Mouse (Mus musculus) midbrain, embryonic 15.5 days (tissue): ENCODE results near the gene Zfp39. TPM values are rescaled to one million over a fixed set of nuclear protein-coding genes. Genes with fewer than 3 reads are reported as not detected.
A peak's percentile ranks its signal among the peaks of the same experiment; 100 is the strongest.
"Not testable (repeated sequence)": the region's sequence is repeated elsewhere in the genome, so short reads cannot be mapped to it uniquely, and the experiment has no call there.

ENCODE experiments used
- ATAC-seq: fragments of 200-750 bp; cut with Nextera tagmentation; replicated peaks from 2 replicates; pipeline ENCODE4 v1.8.0; 2017; ENCODE audit warnings: moderate TSS enrichment
- H3K27ac ChIP-seq: fragments of 300-500 bp; sonication (generic); 2 replicates; pipeline ENCODE4 v1.5.1; 2015; ENCODE audit warnings: mild to moderate bottlenecking, inconsistent platforms
- H3K27me3 ChIP-seq: fragments of 300-500 bp; sonication (generic); replicated peaks from 2 replicates; pipeline ENCODE4 v1.6.1; 2015; ENCODE audit warnings: inconsistent platforms
- H3K36me3 ChIP-seq: fragments of 300-500 bp; sonication (generic); replicated peaks from 2 replicates; pipeline ENCODE4 v1.6.1; 2015; ENCODE audit warnings: inconsistent platforms
- H3K4me1 ChIP-seq: fragments of 300-500 bp; sonication (generic); 2 replicates; pipeline ENCODE4 v1.6.1; 2015; ENCODE audit warnings: inconsistent platforms
- H3K4me2 ChIP-seq: fragments of 300-500 bp; sonication (generic); 2 replicates; pipeline ENCODE4 v1.6.1; 2015; ENCODE audit warnings: inconsistent platforms, mild to moderate bottlenecking, moderate library complexity
- H3K4me3 ChIP-seq: fragments of 300-500 bp; sonication (generic); 2 replicates; pipeline ENCODE4 v1.5.1; 2015; ENCODE audit warnings: mild to moderate bottlenecking, inconsistent platforms
- H3K9ac ChIP-seq: fragments of 300-500 bp; sonication (generic); 2 replicates; pipeline ENCODE4 v1.6.1; 2015; ENCODE audit warnings: mild to moderate bottlenecking, inconsistent platforms
- H3K9me3 ChIP-seq: fragments of 300-500 bp; sonication (generic); 2 replicates; pipeline ENCODE4 v1.6.1; 2016; ENCODE audit warnings: inconsistent platforms
- WGBS: fragments of 180-500 bp; shearing (Covaris S2); methylation state at CpG from one replicate; pipeline ENCODE4 v1.1.7; 2015; ENCODE audit warnings: mixed read lengths; 5-methylcytosine and 5-hydroxymethylcytosine counted together
- polyA plus RNA-seq: library from polyadenylated mRNA; unstranded; fragments of >200 nt; fragmentation: Nextera tagmentation; extraction: Ambion mirVana; gene quantifications from 2 replicates; pipeline ENCODE4 v1.2.1, GENCODE M21; 2015

The Zfp39 gene
- polyA plus RNA-seq, 1 experiment from 2014 or later = 7.1 TPM

- Histone ChIP-seq H3K36me3 (peaks cover 8% of the 10 kb centered on the region; the same call in 1 of the 2 replicates), H3K4me3 (peak within 1 kb of the TSS; percentile 70), H3K27ac (peak within 1 kb of the TSS; percentile 85), H3K27me3 (no peaks in the 10 kb centered on the region), H3K9me3 (no peaks in the 10 kb centered on the region), H3K9ac (peak within 1 kb of the TSS; percentile 91), H3K4me2 (peak within 1 kb of the TSS; percentile 76), H3K4me1 (peaks cover 13% of the 10 kb centered on the region)
- ATAC-seq = peak; percentile 92
- 6% methylated on average over 37 of the region's 37 CpGs for WGBS
Observed at GRCm38 (mm10) chr11:58867039-58867953, 36.7 kb downstream of the Zfp39 start, which contains the start of gene 2810021J22Rik. 2810021J22Rik (plus strand) TSS chr11:58867216.

GRCm38 (mm10) chr11:58860744-58861143, 43.3 kb downstream of the Zfp39 start:
- Histone ChIP-seq H3K4me3 (no peak overlapping the region), H3K4me2 (no peak overlapping the region), H3K4me1 (no peaks in the 10 kb centered on the region), H3K27me3 (no peaks in the 10 kb centered on the region), H3K27ac (no peak overlapping the region), H3K9me3 (peaks cover 5% of the 10 kb centered on the region), H3K36me3 (peaks cover 50% of the 10 kb centered on the region), H3K9ac (no peak overlapping the region)
- no peak for ATAC-seq
- whole genome bisulfite sequencing = 96% methylated on average over 8 of the region's 8 CpGs

GRCm38 (mm10) chr11:58849731-58850130, 54.3 kb downstream of the Zfp39 start:
- Histone ChIP-seq H3K4me3 (no peak overlapping the region), H3K4me1 (peaks cover 15% of the 10 kb centered on the region), H3K9ac (no peak overlapping the region), H3K36me3 (peaks cover 37% of the 10 kb centered on the region), H3K27me3 (no peaks in the 10 kb centered on the region), H3K27ac (no peak overlapping the region), H3K4me2 (no peak overlapping the region), H3K9me3 (no peaks in the 10 kb centered on the region)
- no peak for ATAC-seq
- 71% methylated on average over 2 of the region's 2 CpGs for WGBS

- Histone ChIP-seq H3K27me3 (no peaks in the 10 kb centered on the region), H3K9me3 (no peaks in the 10 kb centered on the region), H3K4me1 (peaks cover 15% of the 10 kb centered on the region), H3K27ac (peak overlapping the region; percentile 90), H3K9ac (peak overlapping the region; percentile 95), H3K4me3 (peak overlapping the region; percentile 84), H3K4me2 (peak overlapping the region; percentile 76), H3K36me3 (peaks cover 24% of the 10 kb centered on the region)
- 50% methylated on average over 9 of the region's 9 CpGs for WGBS
- ATAC-seq = peak; percentile 16; the same call in 1 of the 2 replicates
Observed at GRCm38 (mm10) chr11:58847636-58848035, 56.4 kb downstream of the Zfp39 start.

GRCm38 (mm10) chr11:58846919-58847461, 57.0 kb downstream of the Zfp39 start, which contains the start of gene Gm12258:
Gm12258 (plus strand) TSS chr11:58847158.
- WGBS = under 1% methylated on average over 24 of the region's 24 CpGs
- Histone ChIP-seq H3K36me3 (peaks cover 21% of the 10 kb centered on the region), H3K9me3 (no peaks in the 10 kb centered on the region), H3K9ac (peak within 1 kb of the TSS; percentile 95), H3K4me3 (peak within 1 kb of the TSS; percentile 84), H3K27ac (peak within 1 kb of the TSS; percentile 90), H3K4me2 (peak within 1 kb of the TSS; percentile 76), H3K27me3 (no peaks in the 10 kb centered on the region), H3K4me1 (peaks cover 15% of the 10 kb centered on the region)
- ATAC-seq = peak; percentile 100

GRCm38 (mm10) chr11:58838951-58839350, 65.1 kb downstream of the Zfp39 start, which contains the start of gene Olfr311:
Olfr311 (plus strand) TSS chr11:58839251.
- not testable (repeated sequence) for H3K4me3 ChIP-seq, H3K36me3 ChIP-seq, H3K9me3 ChIP-seq, H3K27ac ChIP-seq, H3K9ac ChIP-seq, H3K4me1 ChIP-seq, H3K27me3 ChIP-seq, H3K4me2 ChIP-seq, ATAC-seq

Other genes starting within 250 kb of the Zfp39 start
- gene Olfr322, start 245.4 kb downstream of the Zfp39 start, polyA plus RNA-seq = 0.11 TPM in 1 of 2 replicates, not detected in the other
- not detected in 2 replicates for gene Olfr320, start 223.1 kb downstream of the Zfp39 start, polyA plus RNA-seq
- not detected in 2 replicates for gene Olfr319, start 205.1 kb downstream of the Zfp39 start, polyA plus RNA-seq
- gene Olfr318, start 180.2 kb downstream of the Zfp39 start, polyA plus RNA-seq = not detected in 2 replicates
- gene Olfr317, start 165.0 kb downstream of the Zfp39 start, polyA plus RNA-seq = 0.08 and 0.44 TPM in 2 replicates
- not detected in 2 replicates for gene Olfr316, start 151.5 kb downstream of the Zfp39 start, polyA plus RNA-seq
- not detected in 2 replicates for gene Olfr315, start 131.0 kb downstream of the Zfp39 start, polyA plus RNA-seq
- gene Olfr314, start 121.3 kb downstream of the Zfp39 start, polyA plus RNA-seq = not detected in 2 replicates
- gene Fam183b, start 102.3 kb downstream of the Zfp39 start, polyA plus RNA-seq = 12.2 and 13.4 TPM in 2 replicates
- not detected in 2 replicates for gene Olfr313, start 89.2 kb downstream of the Zfp39 start, polyA plus RNA-seq
- gene Olfr312, start 75.0 kb downstream of the Zfp39 start, polyA plus RNA-seq = 0.04 TPM in 1 of 2 replicates, not detected in the other
- gene Olfr311, start 65.0 kb downstream of the Zfp39 start, polyA plus RNA-seq = not detected in 2 replicates
- gene Gm12258, start 57.1 kb downstream of the Zfp39 start, polyA plus RNA-seq = 24.7 and 25.4 TPM in 2 replicates
- 14.1 and 14.2 TPM in 2 replicates for gene 2810021J22Rik, start 37.0 kb downstream of the Zfp39 start, polyA plus RNA-seq
- gene Btnl10, start 13.7 kb upstream of the Zfp39 start, polyA plus RNA-seq = not detected in 2 replicates
- gene Rnf187, start 34.7 kb upstream of the Zfp39 start, polyA plus RNA-seq = 626 and 662 TPM in 2 replicates
- 311 and 338 TPM in 2 replicates for gene Hist3h2ba, start 44.7 kb upstream of the Zfp39 start, polyA plus RNA-seq
- gene Hist3h2a, start 50.5 kb upstream of the Zfp39 start, polyA plus RNA-seq = 119 and 121 TPM in 2 replicates
- 1.5 and 2.0 TPM in 2 replicates for gene Trim17, start 50.5 kb upstream of the Zfp39 start, polyA plus RNA-seq
- gene Trim11, start 73.9 kb upstream of the Zfp39 start, polyA plus RNA-seq = 22.1 and 24.1 TPM in 2 replicates
- 0.28 and 0.38 TPM in 2 replicates for gene Obscn, start 232.2 kb upstream of the Zfp39 start, polyA plus RNA-seq